In genomic region chr13:101902213-101902612, GRCm38 (mm10) we compare ENCODE assay signal across 22 mouse cellular contexts.
A peak's percentile ranks its signal among the peaks of the same experiment; 100 is the strongest.
DNase-seq lines count a peak whose midpoint lies in the region; ATAC-seq and TF ChIP-seq lines count a peak whose summit lies in the region.
"Had no signal": no experiment of that assay in that cellular context is flagged by ENCODE, and none has a peak within 500 bp of the region (broad histone marks: within the 10 kb centered on the region; RNA-seq: fewer than 3 reads in every experiment).

No protein-coding gene starts in this region.

- H3K9me3 ChIP-seq in midbrain, postnatal 0 days (ENCODE audit: low read length): no peaks in the 10 kb centered on the region
- H3K9me3 ChIP-seq in midbrain, embryonic 11.5 days (ENCODE audit: control insufficient read depth, low read length): no peaks in the 10 kb centered on the region
- H3K9me3 ChIP-seq in embryonic facial prominence, embryonic 14.5 days (ENCODE audit: control insufficient read depth, low read length): no peaks in the 10 kb centered on the region
- no peaks in the 10 kb centered on the region for H3K9me3 ChIP-seq in intestine, embryonic 16.5 days (ENCODE audit: control insufficient read depth, low read length)
- H3K9me3 ChIP-seq: embryonic facial prominence, embryonic 13.5 days; hindbrain, embryonic 13.5 days; liver, embryonic 12.5 days; neural tube, embryonic 15.5 days had no signal

- H3K36me3 ChIP-seq in midbrain, postnatal 0 days (ENCODE audit: insufficient read depth, low read length): no peaks in the 10 kb centered on the region
- H3K36me3 ChIP-seq in midbrain, embryonic 11.5 days (ENCODE audit: control insufficient read depth, insufficient read depth, low read length): no peaks in the 10 kb centered on the region
- H3K36me3 ChIP-seq in embryonic facial prominence, embryonic 14.5 days (ENCODE audit: control insufficient read depth, insufficient read depth, low read length): no peaks in the 10 kb centered on the region
- no peaks in the 10 kb centered on the region for H3K36me3 ChIP-seq in intestine, embryonic 16.5 days (ENCODE audit: control insufficient read depth, insufficient read depth, low read length)
- H3K36me3 ChIP-seq: embryonic facial prominence, embryonic 13.5 days; hindbrain, embryonic 13.5 days; liver, embryonic 12.5 days; neural tube, embryonic 15.5 days had no signal

- ATAC-seq in midbrain, postnatal 0 days (ENCODE audit: low FRiP score): no peak
- ATAC-seq in midbrain, embryonic 11.5 days (ENCODE audit: low FRiP score): no peak
- no peak for ATAC-seq in embryonic facial prominence, embryonic 14.5 days (ENCODE audit: low read depth)
- no peak for ATAC-seq in intestine, embryonic 16.5 days
- ATAC-seq: liver, embryonic 12.5 days had no signal

- no peaks in the 10 kb centered on the region for H3K27me3 ChIP-seq in midbrain, postnatal 0 days (ENCODE audit: insufficient read depth, low read length)
- no peaks in the 10 kb centered on the region for H3K27me3 ChIP-seq in midbrain, embryonic 11.5 days (ENCODE audit: control insufficient read depth, insufficient read depth, low read length)
- no peaks in the 10 kb centered on the region for H3K27me3 ChIP-seq in embryonic facial prominence, embryonic 14.5 days (replicated peaks; ENCODE audit: control insufficient read depth, insufficient read depth, low read length)
- no peaks in the 10 kb centered on the region for H3K27me3 ChIP-seq in intestine, embryonic 16.5 days (replicated peaks; ENCODE audit: control insufficient read depth, insufficient read depth, low read length)
- H3K27me3 ChIP-seq: embryonic facial prominence, embryonic 13.5 days; hindbrain, embryonic 13.5 days; liver, embryonic 12.5 days; neural tube, embryonic 15.5 days had no signal

- no peaks in the 10 kb centered on the region for H3K4me1 ChIP-seq in midbrain, postnatal 0 days (ENCODE audit: insufficient read depth, low read length)
- no peaks in the 10 kb centered on the region for H3K4me1 ChIP-seq in midbrain, embryonic 11.5 days (ENCODE audit: control insufficient read depth, insufficient read depth, low read length)
- peaks cover 9% of the 10 kb centered on the region; the same call in 1 of the 2 replicates for H3K4me1 ChIP-seq in embryonic facial prominence, embryonic 14.5 days (ENCODE audit: control insufficient read depth, insufficient read depth, low read length)
- H3K4me1 ChIP-seq in intestine, embryonic 16.5 days (ENCODE audit: control insufficient read depth, insufficient read depth, low read length): no peaks in the 10 kb centered on the region
- H3K4me1 ChIP-seq: liver, embryonic 12.5 days had no signal

- TF ChIP-seq CTCF in midbrain, postnatal 0 days (IDR thresholded peaks at IDR 0.05): no peak

- H3K9ac ChIP-seq in midbrain, postnatal 0 days (replicated peaks; ENCODE audit: low read length, poor library complexity, severe bottlenecking): no peak overlapping the region
- no peak overlapping the region for H3K9ac ChIP-seq in midbrain, embryonic 11.5 days (ENCODE audit: low read length)
- no peak overlapping the region for H3K9ac ChIP-seq in embryonic facial prominence, embryonic 14.5 days (ENCODE audit: low read depth, low read length)
- H3K9ac ChIP-seq in intestine, embryonic 16.5 days (ENCODE audit: low read depth, low read length): no peak overlapping the region
- H3K9ac ChIP-seq: embryonic facial prominence, embryonic 13.5 days; hindbrain, embryonic 13.5 days; liver, embryonic 12.5 days; neural tube, embryonic 15.5 days had no signal

- H3K4me3 ChIP-seq in midbrain, postnatal 0 days (ENCODE audit: low read depth, low read length): no peak overlapping the region
- H3K4me3 ChIP-seq in midbrain, embryonic 11.5 days (ENCODE audit: low read depth, low read length): no peak overlapping the region
- H3K4me3 ChIP-seq in embryonic facial prominence, embryonic 14.5 days (ENCODE audit: low read depth, low read length): no peak overlapping the region
- no peak overlapping the region for H3K4me3 ChIP-seq in intestine, embryonic 16.5 days (ENCODE audit: low read length)
- H3K4me3 ChIP-seq: embryonic facial prominence, embryonic 13.5 days; hindbrain, embryonic 13.5 days; liver, embryonic 12.5 days; neural tube, embryonic 15.5 days had no signal

- H3K27ac ChIP-seq in midbrain, postnatal 0 days (ENCODE audit: low read depth, low read length): no peak overlapping the region
- no peak overlapping the region for H3K27ac ChIP-seq in midbrain, embryonic 11.5 days (ENCODE audit: low read depth, low read length)
- H3K27ac ChIP-seq in embryonic facial prominence, embryonic 14.5 days (replicated peaks; ENCODE audit: low read depth, low read length): no peak overlapping the region
- H3K27ac ChIP-seq in intestine, embryonic 16.5 days (ENCODE audit: low read length): no peak overlapping the region
- H3K27ac ChIP-seq: embryonic facial prominence, embryonic 13.5 days; hindbrain, embryonic 13.5 days; liver, embryonic 12.5 days; neural tube, embryonic 15.5 days; stomach, postnatal 0 days had no signal

- no peak overlapping the region for H3K4me2 ChIP-seq in midbrain, postnatal 0 days (ENCODE audit: low read depth, low read length, poor library complexity, severe bottlenecking)
- H3K4me2 ChIP-seq in midbrain, embryonic 11.5 days: no peak overlapping the region
- H3K4me2 ChIP-seq in embryonic facial prominence, embryonic 14.5 days (ENCODE audit: low read depth, low read length): no peak overlapping the region
- H3K4me2 ChIP-seq in intestine, embryonic 16.5 days (ENCODE audit: low read depth, low read length): no peak overlapping the region
- H3K4me2 ChIP-seq: embryonic facial prominence, embryonic 13.5 days; hindbrain, embryonic 13.5 days; liver, embryonic 12.5 days; neural tube, embryonic 15.5 days had no signal

- peak; percentile 87 for DNase-seq in heart, adult 11 months
- DNase-seq in heart, postnatal 4 days: no peak
- DNase-seq in midbrain, postnatal 0 days (ENCODE audit: low spot score): peak; percentile 9
- DNase-seq in midbrain, embryonic 11.5 days (ENCODE audit: low spot score, missing footprints): no peak
- DNase-seq in embryonic facial prominence, embryonic 14.5 days (ENCODE audit: low spot score): peak; percentile 77
- no peak for DNase-seq in B cell, adult 2 months
- DNase-seq: adrenal gland, postnatal 14 days; cerebellum, postnatal 25 days; gastrocnemius, postnatal 25 days; kidney, adult 8-10 months; kidney, postnatal 10 days; lung, adult 18-20 months; lung, postnatal 4 days; right cerebral cortex, postnatal 14 days; thymus, adult 2 months; thymus, postnatal 4 days had no signal

- WGBS in midbrain, postnatal 0 days: 68% methylated on average over 7 of the region's 7 CpGs
- 86% methylated on average over 7 of the region's 7 CpGs for WGBS in midbrain, embryonic 11.5 days
- WGBS in embryonic facial prominence, embryonic 14.5 days: 48% methylated on average over 7 of the region's 7 CpGs
- 64% methylated on average over 7 of the region's 7 CpGs for WGBS in intestine, embryonic 16.5 days

Comparison
In these comparisons a context has a peak if more than half of its experiments do, and no peak if none do; other contexts are left out.
1. DNase-seq: peak in heart, adult 11 months (single experiment), midbrain, postnatal 0 days (single experiment) and embryonic facial prominence, embryonic 14.5 days (single experiment); none in heart, postnatal 4 days (single experiment), midbrain, embryonic 11.5 days (single experiment) and B cell, adult 2 months (0 of 2).